Mouse (Mus musculus): ENCODE results near the gene Dph7. TPM values are rescaled to one million over a fixed set of nuclear protein-coding genes. Genes with fewer than 3 reads are reported as not detected.
"Not testable (repeated sequence)": the region's sequence is repeated elsewhere in the genome, so short reads cannot be mapped to it uniquely, and the experiment has no call there.

The Dph7 gene
- polyA plus RNA-seq, 1 experiment from 2014 or later: 35.7 TPM

DNA sequence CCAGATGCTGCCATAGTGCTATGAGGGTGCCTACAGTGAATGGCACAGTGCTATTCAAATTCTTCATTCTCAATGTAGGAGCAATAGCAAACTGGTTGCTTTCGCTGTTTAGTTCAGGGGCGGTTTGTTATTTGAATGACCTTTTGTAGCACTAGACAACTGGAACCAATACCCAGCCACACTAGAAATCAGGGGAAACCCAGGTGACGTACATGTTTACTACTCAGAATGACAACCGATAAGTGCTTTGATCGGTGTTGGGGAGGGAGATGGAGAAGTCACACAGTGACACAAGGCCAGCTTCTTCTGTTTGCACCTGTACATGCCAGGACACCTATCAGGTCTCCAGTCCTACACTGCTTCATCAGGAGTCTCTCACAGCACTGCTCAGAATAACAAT is 32.6 kb upstream of the Dph7 start:
- no peak for ATAC-seq (ENCODE audit: low FRiP score, low read depth)
- H3K4me3 ChIP-seq: no peak overlapping the region

GRCm38 (mm10) chr2:24934441-24934963 is 27.7 kb upstream of the Dph7 start:
- peak; percentile 67 for ATAC-seq (ENCODE audit: low FRiP score, low read depth)
- 6% methylated on average over 19 of the region's 19 CpGs for WGBS
- H3K9me3 ChIP-seq: no peaks in the 10 kb centered on the region
- H3K4me1 ChIP-seq: peaks cover 14% of the 10 kb centered on the region
- H3K36me3 ChIP-seq: no peaks in the 10 kb centered on the region
- H3K27ac ChIP-seq (replicated peaks): no peak overlapping the region
- H3K4me3 ChIP-seq: peak overlapping the region; percentile 57
- peaks cover 25% of the 10 kb centered on the region for H3K27me3 ChIP-seq
- peak overlapping the region; percentile 93 for H3K4me2 ChIP-seq (replicated peaks)
- peak overlapping the region; percentile 65 for H3K9ac ChIP-seq (replicated peaks)

More for the DNA sequence above, 32.6 kb upstream of the Dph7 start:
- 92% methylated on average over 5 of the region's 5 CpGs for WGBS
- Histone ChIP-seq H3K9me3 (no peaks in the 10 kb centered on the region), H3K4me1 (peaks cover 5% of the 10 kb centered on the region), H3K9ac (replicated peaks) (no peak overlapping the region), H3K4me2 (replicated peaks) (no peak overlapping the region), H3K27me3 (peaks cover 13% of the 10 kb centered on the region), H3K36me3 (no peaks in the 10 kb centered on the region), H3K27ac (replicated peaks) (no peak overlapping the region)

- peak within 1 kb of the TSS; percentile 65 for H3K9ac ChIP-seq (replicated peaks)
- peaks cover 25% of the 10 kb centered on the region for H3K27me3 ChIP-seq
- ATAC-seq (ENCODE audit: low FRiP score, low read depth): peak; percentile 91
- H3K4me1 ChIP-seq: peaks cover 14% of the 10 kb centered on the region
- no peaks in the 10 kb centered on the region for H3K36me3 ChIP-seq
- H3K4me2 ChIP-seq (replicated peaks): peak within 1 kb of the TSS; percentile 93
- H3K4me3 ChIP-seq: peak within 1 kb of the TSS; percentile 57
- no peaks in the 10 kb centered on the region for H3K9me3 ChIP-seq
- no peak within 1 kb of the TSS for H3K27ac ChIP-seq (replicated peaks)
- under 1% methylated on average over 49 of the region's 49 CpGs for whole genome bisulfite sequencing
Measured at GRCm38 (mm10) chr2:24935057-24935796, 27.0 kb upstream of the Dph7 start, which contains the start of gene Arrdc1. Gene Arrdc1, minus strand, starts transcription at chr2:24935252.

DNA sequence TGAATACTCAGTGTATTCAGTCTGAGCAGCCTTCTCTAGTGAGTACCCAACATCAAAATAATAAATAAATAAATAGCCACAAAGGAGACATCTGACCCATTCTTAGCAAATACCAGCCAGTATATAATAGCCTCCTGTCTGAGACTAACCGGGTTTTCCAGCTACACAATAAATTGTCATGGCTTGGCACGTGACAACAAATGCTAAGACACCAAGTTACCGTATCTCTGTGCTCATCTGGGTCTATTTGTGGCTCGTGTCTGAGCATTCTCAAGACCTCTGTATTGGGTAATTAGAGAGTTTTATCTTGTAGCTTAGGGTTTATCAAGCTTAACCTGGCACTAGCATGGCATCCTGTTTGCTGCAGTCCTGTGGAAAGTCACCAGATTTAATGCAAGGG is 20.1 kb upstream of the Dph7 start:
- Histone ChIP-seq H3K4me2 (replicated peaks) (no peak overlapping the region), H3K4me1 (no peaks in the 10 kb centered on the region), H3K9me3 (no peaks in the 10 kb centered on the region), H3K9ac (replicated peaks) (no peak overlapping the region), H3K4me3 (no peak overlapping the region), H3K36me3 (no peaks in the 10 kb centered on the region), H3K27me3 (no peaks in the 10 kb centered on the region), H3K27ac (replicated peaks) (no peak overlapping the region)
- WGBS: 81% methylated on average over 4 of the region's 4 CpGs
- ATAC-seq (ENCODE audit: low FRiP score, low read depth): no peak

- WGBS: 42% methylated on average over 2 of the region's 2 CpGs
- not testable (repeated sequence) for H3K4me2 ChIP-seq (replicated peaks); H3K27me3 ChIP-seq; H3K36me3 ChIP-seq; H3K4me1 ChIP-seq; H3K9me3 ChIP-seq; H3K4me3 ChIP-seq; H3K27ac ChIP-seq (replicated peaks); ATAC-seq (ENCODE audit: low FRiP score, low read depth); H3K9ac ChIP-seq (replicated peaks)
Measured at GRCm38 (mm10) chr2:24944304-24944703, 17.9 kb upstream of the Dph7 start.

- Histone ChIP-seq H3K4me3 (peak within 1 kb of the TSS; percentile 89), H3K4me2 (replicated peaks) (peak within 1 kb of the TSS; percentile 94), H3K27me3 (no peaks in the 10 kb centered on the region), H3K9me3 (no peaks in the 10 kb centered on the region), H3K9ac (replicated peaks) (peak within 1 kb of the TSS; percentile 94), H3K4me1 (peaks cover 16% of the 10 kb centered on the region), H3K36me3 (peaks cover 31% of the 10 kb centered on the region), H3K27ac (replicated peaks) (peak within 1 kb of the TSS; percentile 69)
- under 1% methylated on average over 108 of the region's 108 CpGs for WGBS
- peak; percentile 99 for ATAC-seq (ENCODE audit: low FRiP score, low read depth)
Measured at GRCm38 (mm10) chr2:24949421-24950188, 12.6 kb upstream of the Dph7 start, which contains the start of gene Zmynd19. Gene Zmynd19, plus strand, starts transcription at chr2:24949792.

DNA sequence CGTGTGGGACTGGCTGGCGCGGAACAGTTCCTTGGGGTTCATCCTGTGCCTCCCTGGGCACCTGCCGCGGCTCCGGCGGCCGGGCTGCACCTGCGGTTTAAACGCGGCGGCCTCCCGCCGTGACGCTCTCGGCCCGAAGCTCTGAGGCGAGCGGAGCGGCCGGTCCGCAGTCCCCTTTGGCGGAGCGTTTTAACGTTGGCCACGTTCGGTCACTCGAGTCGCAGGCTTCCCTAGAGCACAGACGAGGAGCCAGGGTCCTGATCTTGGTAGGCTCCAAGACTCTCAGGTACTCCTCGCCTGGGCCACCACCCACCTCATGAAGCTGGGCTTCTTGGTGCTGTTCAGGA is 12.0 kb upstream of the Dph7 start:
- Histone ChIP-seq H3K36me3 (peaks cover 36% of the 10 kb centered on the region), H3K4me2 (replicated peaks) (peak overlapping the region; percentile 94), H3K27ac (replicated peaks) (peak overlapping the region; percentile 64), H3K9ac (replicated peaks) (peak overlapping the region; percentile 94), H3K4me3 (peak overlapping the region; percentile 89), H3K27me3 (no peaks in the 10 kb centered on the region), H3K9me3 (no peaks in the 10 kb centered on the region), H3K4me1 (peaks cover 20% of the 10 kb centered on the region)
- 0% methylated on average over 31 of the region's 31 CpGs for WGBS
- ATAC-seq (ENCODE audit: low FRiP score, low read depth): peak; percentile 3; the same call in 1 of the 2 replicates

DNA sequence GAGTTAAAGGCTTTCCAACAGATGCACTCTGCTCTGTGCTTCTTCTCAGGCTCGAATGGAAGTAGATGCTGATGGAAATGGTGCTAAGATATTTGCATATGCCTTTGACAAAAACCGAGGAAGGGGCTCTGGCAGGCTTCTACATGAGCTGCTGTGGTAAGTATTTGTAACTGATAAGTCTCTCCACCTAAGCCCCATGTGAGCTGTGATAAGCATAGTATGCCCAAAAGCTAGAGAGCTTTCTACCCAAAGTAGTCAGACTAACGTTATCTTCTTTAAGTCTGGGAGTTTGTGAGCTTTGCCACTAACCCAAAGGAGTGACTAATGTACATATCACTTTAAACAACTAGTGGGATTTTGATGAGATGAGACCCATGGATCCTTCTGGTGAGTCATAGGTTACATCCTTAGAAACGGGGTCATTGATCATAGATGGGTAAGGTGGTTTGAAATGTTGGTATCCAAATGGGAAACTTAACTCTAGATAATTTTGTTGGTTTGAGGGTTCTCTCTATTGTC is 9.6 kb upstream of the Dph7 start:
- peaks cover 20% of the 10 kb centered on the region for H3K4me1 ChIP-seq
- peaks cover 57% of the 10 kb centered on the region for H3K36me3 ChIP-seq
- no peak overlapping the region for H3K9ac ChIP-seq (replicated peaks)
- no peak overlapping the region for H3K4me2 ChIP-seq (replicated peaks)
- no peak overlapping the region for H3K4me3 ChIP-seq
- no peak for ATAC-seq (ENCODE audit: low FRiP score, low read depth)
- H3K27ac ChIP-seq (replicated peaks): no peak overlapping the region
- H3K9me3 ChIP-seq: no peaks in the 10 kb centered on the region
- WGBS: 87% methylated on average over 4 of the region's 4 CpGs
- no peaks in the 10 kb centered on the region for H3K27me3 ChIP-seq

GRCm38 (mm10) chr2:24960910-24961309 is 1.3 kb upstream of the Dph7 start:
- Histone ChIP-seq H3K4me3 (no peak overlapping the region), H3K36me3 (peaks cover 49% of the 10 kb centered on the region)
- ATAC-seq (ENCODE audit: low FRiP score, low read depth): no peak

GRCm38 (mm10) chr2:24970386-24970785 is 8.2 kb downstream of the Dph7 start:
- H3K9me3 ChIP-seq: no peaks in the 10 kb centered on the region
- H3K4me2 ChIP-seq (replicated peaks): no peak overlapping the region
- ATAC-seq (ENCODE audit: low FRiP score, low read depth): no peak
- peaks cover 66% of the 10 kb centered on the region for H3K36me3 ChIP-seq
- no peak overlapping the region for H3K4me3 ChIP-seq
- no peaks in the 10 kb centered on the region for H3K27me3 ChIP-seq
- no peak overlapping the region for H3K9ac ChIP-seq (replicated peaks)
- H3K27ac ChIP-seq (replicated peaks): no peak overlapping the region
- peaks cover 11% of the 10 kb centered on the region for H3K4me1 ChIP-seq
- WGBS: 85% methylated on average over 4 of the region's 4 CpGs

More at GRCm38 (mm10) chr2:24960910-24961309, 1.3 kb upstream of the Dph7 start:
- 43% methylated on average over 3 of the region's 3 CpGs for WGBS
- Histone ChIP-seq H3K4me1 (peaks cover 12% of the 10 kb centered on the region), H3K27me3 (no peaks in the 10 kb centered on the region), H3K9me3 (no peaks in the 10 kb centered on the region), H3K9ac (replicated peaks) (no peak overlapping the region), H3K27ac (replicated peaks) (no peak overlapping the region), H3K4me2 (replicated peaks) (no peak overlapping the region)

- Histone ChIP-seq H3K36me3 (peaks cover 29% of the 10 kb centered on the region), H3K4me1 (peaks cover 21% of the 10 kb centered on the region), H3K9ac (replicated peaks) (peak overlapping the region; percentile 83), H3K4me3 (peak overlapping the region; percentile 76), H3K4me2 (replicated peaks) (peak overlapping the region; percentile 94), H3K27ac (replicated peaks) (peak overlapping the region; percentile 91)
- not testable (repeated sequence) for H3K27me3 ChIP-seq; ATAC-seq (ENCODE audit: low FRiP score, low read depth); H3K9me3 ChIP-seq
- WGBS: 2% methylated on average over 17 of the region's 17 CpGs
Measured at GRCm38 (mm10) chr2:24974452-24974851, 12.3 kb downstream of the Dph7 start.

Data from midbrain, embryonic 12.5 days (tissue).